Mouse (Mus musculus): Measurements from ENCODE around the gene Calhm4.

DNA sequence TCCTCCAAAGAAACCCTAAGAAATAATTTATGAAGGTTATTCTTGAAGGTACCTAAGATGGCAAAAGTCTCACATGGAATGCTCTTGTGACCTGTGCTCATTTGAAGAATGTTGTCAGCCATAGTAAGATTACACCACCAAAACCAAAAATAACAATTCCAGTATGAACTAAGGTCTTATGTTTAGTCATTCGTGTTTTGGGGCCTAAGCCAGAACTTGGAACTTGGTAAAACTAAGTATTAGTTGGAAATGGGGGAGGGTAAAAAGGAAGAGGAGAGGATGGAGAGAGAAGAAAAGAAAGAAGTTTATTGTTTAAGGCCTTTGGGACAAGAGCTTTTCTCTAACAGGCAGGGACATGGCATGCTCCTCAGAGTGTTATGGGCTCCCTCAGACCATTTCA is 25.5 kb upstream of the Calhm4 start:
- TF ChIP-seq CTCF (IDR thresholded peaks at IDR 0.05; ENCODE audit: low read depth) (no peak), EP300 (IDR thresholded peaks at IDR 0.05; ENCODE audit: low read depth) (no peak)

All from liver, embryonic 14.5 days (tissue).